Mouse (Mus musculus): ENCODE measurements at regions not wholly inside any gene's neighbourhood (a gene's known extent, or its start where the extent isn't known, plus 50 kb on each side); places are given as distances from the start of the nearest gene placed in this dataset.

DNA sequence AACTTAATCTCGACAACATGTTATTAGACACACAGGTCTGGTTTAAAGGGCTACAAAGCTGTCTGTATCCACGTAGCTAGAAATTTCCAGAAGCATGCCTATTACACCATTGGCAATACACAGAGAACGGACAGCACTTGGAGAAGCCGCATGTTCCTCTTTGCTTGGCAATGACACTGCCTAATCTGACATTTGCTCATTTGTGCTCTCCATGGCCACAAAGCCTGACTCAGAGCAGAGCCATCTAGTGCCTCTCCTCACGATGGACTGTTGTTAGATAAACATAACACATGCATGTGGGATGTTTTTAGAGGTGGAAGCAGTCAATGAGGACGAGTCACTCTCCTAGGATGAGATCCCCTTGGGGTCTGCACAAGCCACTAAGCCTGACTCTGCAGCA, 615.9 kb downstream of the Nedd1 start:
- TF ChIP-seq CHD2 (IDR thresholded peaks at IDR 0.05; ENCODE audit: low read depth, low read length) (no peak), ZC3H11A (IDR thresholded peaks at IDR 0.05; ENCODE audit: borderline replicate concordance, low read depth, low read length) (no peak), HCFC1 (IDR thresholded peaks at IDR 0.05; ENCODE audit: borderline replicate concordance, insufficient read depth, low read length) (no peak)

All from ES-E14 (cell line).